Mouse (Mus musculus) naive thymus-derived CD4-positive, alpha-beta T cell, adult 2 months (primary cell): ENCODE results near the gene Itgb3bp.

Source experiments
- DNase-seq: peaks from one replicate; pipeline ENCODE4 v3.0.0-alpha.2; 2011; ENCODE audit warnings: low read depth

Itgb3bp gene

GRCm38 (mm10) chr4:99724331-99724730 lies 205.3 kb downstream of the Itgb3bp start:
- no peak for DNase-seq

GRCm38 (mm10) chr4:99717905-99718304 lies 211.7 kb downstream of the Itgb3bp start:
- DNase-seq: no peak

GRCm38 (mm10) chr4:99715783-99716416 lies 213.7 kb downstream of the Itgb3bp start:
- no peak for DNase-seq
